Mouse (Mus musculus) limb, embryonic 11.5 days (tissue): ENCODE results near the gene Skida1. TPM values are rescaled to one million over a fixed set of nuclear protein-coding genes. Genes with fewer than 3 reads are reported as not detected.
A peak's percentile ranks its signal among the peaks of the same experiment; 100 is the strongest.

ENCODE experiments used
- ATAC-seq: fragments of 200-750 bp; cut with Nextera tagmentation; 2 replicates; pipeline ENCODE4 v1.8.0; 2017; ENCODE audit warnings: low read depth; ENCODE audit not compliant: insufficient number of reproducible peaks, low FRiP score, low TSS enrichment
- DNase-seq: peaks from one replicate; pipeline ENCODE4 v3.0.0-alpha.2; 2015; ENCODE audit warnings: low spot score
- H3K27ac ChIP-seq: fragments of 300-500 bp; sonication (generic); replicated peaks from 2 replicates; pipeline ENCODE4 v1.5.1; 2014; ENCODE audit warnings: low read depth, mild to moderate bottlenecking, low read length
- H3K27me3 ChIP-seq: fragments of 300-500 bp; sonication (generic); 2 replicates; pipeline ENCODE4 v1.6.1; 2014; ENCODE audit warnings: mild to moderate bottlenecking, low read length, mixed read lengths; ENCODE audit not compliant: control insufficient read depth, insufficient read depth
- H3K36me3 ChIP-seq: fragments of 300-500 bp; sonication (generic); 2 replicates; pipeline ENCODE4 v1.6.1; 2014; ENCODE audit warnings: mild to moderate bottlenecking, low read length, moderate library complexity, mixed read lengths; ENCODE audit not compliant: control insufficient read depth, insufficient read depth
- H3K4me1 ChIP-seq: fragments of 300-500 bp; sonication (generic); 2 replicates; pipeline ENCODE4 v1.6.1; 2014; ENCODE audit warnings: low read length, mixed read lengths; ENCODE audit not compliant: control insufficient read depth, insufficient read depth
- H3K4me2 ChIP-seq: fragments of 300-500 bp; sonication (generic); 2 replicates; pipeline ENCODE4 v1.6.1; 2014; ENCODE audit warnings: low read depth, mild to moderate bottlenecking, moderate library complexity; ENCODE audit not compliant: severe bottlenecking
- H3K4me3 ChIP-seq: fragments of 300-500 bp; sonication (generic); 2 replicates; pipeline ENCODE4 v1.5.1; 2014; ENCODE audit warnings: low read depth, low read length
- H3K9ac ChIP-seq: fragments of 300-500 bp; sonication (generic); 2 replicates; pipeline ENCODE4 v1.6.1; 2014; ENCODE audit warnings: mild to moderate bottlenecking, low read length
- H3K9me3 ChIP-seq: fragments of 300-500 bp; sonication (generic); 2 replicates; pipeline ENCODE4 v1.6.1; 2016; ENCODE audit warnings: low read length; ENCODE audit not compliant: control insufficient read depth
- WGBS: fragments of 180-500 bp; shearing (Covaris S2); extraction: QIAGEN DNeasy Blood & Tissue Kit; methylation state at CpG from one replicate; pipeline ENCODE4 v1.1.7; 2014; 5-methylcytosine and 5-hydroxymethylcytosine counted together
- polyA plus RNA-seq: library from polyadenylated mRNA; unstranded; fragments of >200 nt; fragmentation: Nextera tagmentation; extraction: Ambion mirVana; gene quantifications from 2 replicates; pipeline ENCODE4 v1.2.1, GENCODE M21; 2014

Gene Skida1
- polyA plus RNA-seq, 1 experiment from 2014 or later, result 11.7 TPM

DNA sequence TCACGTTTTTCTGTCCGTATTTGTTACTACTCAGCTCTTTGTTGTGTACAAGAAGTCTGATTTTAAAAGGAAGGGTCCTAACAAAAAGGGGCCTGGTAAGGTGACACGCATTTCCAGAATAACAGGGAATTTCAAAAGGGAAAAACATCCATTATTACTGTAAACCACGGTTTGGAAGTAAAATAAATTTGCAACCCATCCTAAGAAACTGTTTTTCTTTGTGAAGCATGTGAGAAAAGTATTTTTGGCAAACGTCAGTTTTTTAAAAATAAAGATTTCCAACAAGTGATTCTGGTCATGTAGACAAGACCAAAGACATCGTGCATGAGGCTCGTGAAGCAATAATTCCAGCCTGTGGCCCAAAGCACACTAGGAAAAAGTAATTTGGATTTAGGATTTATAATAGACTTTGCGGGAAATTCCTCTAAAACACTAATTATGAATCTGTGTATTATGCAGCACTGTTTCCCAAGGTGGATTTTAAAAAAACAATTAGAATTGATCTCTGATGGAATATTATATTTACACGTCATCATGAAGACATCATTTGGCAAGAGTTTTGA lies 9.4 kb upstream of the Skida1 start:
- ATAC-seq (no peak), DNase-seq (no peak)
- peak overlapping the region; percentile 82 for H3K4me2 ChIP-seq
- H3K9me3 ChIP-seq, result no peaks in the 10 kb centered on the region
- H3K27me3 ChIP-seq, result no peaks in the 10 kb centered on the region
- H3K4me1 ChIP-seq, result 0 out of 2 replicates have a peak, but pooled peaks cover 5% of the 10 kb centered on the region
- no peaks in the 10 kb centered on the region for H3K36me3 ChIP-seq
- WGBS, result 14% methylated on average over 9 of the region's 9 CpGs
- H3K4me3 ChIP-seq, result peak overlapping the region; percentile 53
- H3K9ac ChIP-seq, result peak overlapping the region; percentile 95
- peak overlapping the region; percentile 100 for H3K27ac ChIP-seq

DNA sequence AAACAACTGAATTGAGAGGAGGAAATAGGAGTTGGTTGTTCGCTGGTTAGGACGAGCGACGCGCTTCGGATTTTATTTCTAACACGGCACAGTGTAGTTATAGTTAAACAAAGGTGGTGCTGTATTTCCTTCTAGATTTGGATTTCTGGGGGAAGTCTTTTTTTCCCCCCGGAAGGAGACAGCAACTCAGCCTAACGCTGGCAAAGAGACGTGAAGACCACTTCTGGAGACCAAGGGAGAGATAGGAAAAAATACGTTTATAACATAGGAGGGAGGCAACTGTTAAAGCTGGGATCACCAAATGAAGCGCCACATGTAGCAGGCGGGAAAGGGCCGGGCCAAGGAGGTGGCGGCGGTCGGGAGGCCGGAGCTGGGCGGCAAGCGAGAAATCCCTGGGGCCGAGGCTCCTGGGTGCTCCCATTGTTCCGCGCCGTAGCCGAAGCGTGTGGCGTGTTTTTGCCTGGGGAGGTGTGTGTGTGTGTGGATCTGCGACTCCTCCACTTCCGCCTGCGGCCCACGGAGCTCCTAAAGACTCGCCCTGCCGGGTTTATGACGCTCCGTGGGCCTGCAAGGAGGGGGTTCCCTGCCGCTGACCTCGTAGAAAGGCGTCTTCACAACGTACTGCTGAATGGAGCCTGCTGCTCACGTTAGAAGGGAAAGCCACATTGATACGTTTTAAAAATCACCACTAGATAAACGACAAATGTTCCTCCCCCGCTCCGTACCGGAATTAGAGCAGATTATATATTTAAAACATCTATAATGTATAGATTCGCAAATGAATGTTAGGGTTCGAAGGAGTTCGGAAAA lies 8.7 kb upstream of the Skida1 start:
- peak overlapping the region; percentile 100 for H3K27ac ChIP-seq
- no peaks in the 10 kb centered on the region for H3K27me3 ChIP-seq
- H3K36me3 ChIP-seq, result no peaks in the 10 kb centered on the region
- ATAC-seq, result no peak
- under 1% methylated on average over 48 of the region's 48 CpGs for whole genome bisulfite sequencing
- peak overlapping the region; percentile 95 for H3K9ac ChIP-seq
- H3K4me2 ChIP-seq, result peak overlapping the region; percentile 82
- DNase-seq, result peak; percentile 72
- 0 out of 2 replicates have a peak, but pooled peaks cover 5% of the 10 kb centered on the region for H3K4me1 ChIP-seq
- no peaks in the 10 kb centered on the region for H3K9me3 ChIP-seq
- peak overlapping the region; percentile 53 for H3K4me3 ChIP-seq

- Histone ChIP-seq H3K36me3 (no peaks in the 10 kb centered on the region), H3K9me3 (no peaks in the 10 kb centered on the region), H3K9ac (peak overlapping the region; percentile 95), H3K27me3 (no peaks in the 10 kb centered on the region), H3K4me3 (peak overlapping the region; percentile 53), H3K27ac (peak overlapping the region; percentile 100), H3K4me1 (0 out of 2 replicates have a peak, but pooled peaks cover 5% of the 10 kb centered on the region), H3K4me2 (peak overlapping the region; percentile 82)
- peak; percentile 95 for DNase-seq
- ATAC-seq, result peak; percentile 96
- WGBS, result under 1% methylated on average over 32 of the region's 50 CpGs
Measured at GRCm38 (mm10) chr2:18056786-18057255, 8.0 kb upstream of the Skida1 start.

DNA sequence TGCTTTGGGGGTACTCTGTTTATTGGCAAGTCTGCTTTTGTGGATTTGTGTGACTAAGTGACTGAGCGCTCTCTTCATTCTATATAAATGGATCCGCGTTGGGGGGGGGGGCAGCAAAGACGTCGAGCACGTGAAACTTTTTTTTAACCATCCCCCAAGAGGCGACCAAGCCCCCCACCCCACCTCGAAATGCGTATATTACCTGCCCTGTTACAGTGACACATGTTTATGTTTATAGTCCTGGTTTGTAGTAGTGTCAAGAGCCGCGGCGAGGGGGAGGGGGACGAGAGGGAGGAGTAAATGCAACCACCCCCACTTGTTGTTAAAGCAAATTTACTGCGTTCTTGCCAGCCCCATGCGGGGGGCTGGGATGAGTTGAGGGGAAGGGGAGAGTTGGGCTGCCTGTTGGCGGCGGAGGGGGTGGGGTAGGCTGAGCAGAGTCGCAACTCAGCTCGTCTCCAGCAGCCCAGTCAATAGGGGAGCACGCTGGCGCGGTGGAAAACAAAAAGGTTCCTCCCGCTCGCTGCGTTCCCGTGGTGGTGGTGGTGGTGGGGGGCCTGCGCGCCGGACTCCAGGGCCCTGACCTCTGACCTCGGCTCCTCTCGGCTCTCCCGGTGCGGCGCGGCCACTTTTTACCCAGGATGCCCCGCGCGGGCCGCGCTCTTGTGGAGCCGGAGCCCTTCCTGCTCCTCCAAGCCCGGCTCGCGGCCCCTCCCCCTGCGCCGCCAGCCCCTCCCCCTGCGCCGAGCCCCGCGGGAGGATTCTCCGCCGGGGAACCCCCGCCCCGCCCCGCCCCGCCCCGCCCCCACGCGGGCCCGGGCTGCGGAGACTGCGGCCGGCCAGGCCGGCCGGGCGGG lies 7.3 kb upstream of the Skida1 start:
- Histone ChIP-seq H3K27ac (peak overlapping the region; percentile 100), H3K36me3 (no peaks in the 10 kb centered on the region), H3K9ac (peak overlapping the region; percentile 95), H3K9me3 (no peaks in the 10 kb centered on the region), H3K4me2 (peak overlapping the region; percentile 82), H3K27me3 (no peaks in the 10 kb centered on the region), H3K4me1 (peaks cover 8% of the 10 kb centered on the region), H3K4me3 (peak overlapping the region; percentile 53)
- WGBS, result under 1% methylated on average over 48 of the region's 66 CpGs
- ATAC-seq, result peak; percentile 93
- peak; percentile 97 for DNase-seq

GRCm38 (mm10) chr2:18055016-18055928 lies 6.4 kb upstream of the Skida1 start, which contains the start of gene Mllt10:
Mllt10 (plus strand) TSS chr2:18055237.
- Histone ChIP-seq H3K4me1 (peaks cover 8% of the 10 kb centered on the region), H3K9ac (peak within 1 kb of the TSS; percentile 95), H3K27me3 (no peaks in the 10 kb centered on the region), H3K4me2 (peak within 1 kb of the TSS; percentile 82), H3K4me3 (peak within 1 kb of the TSS; percentile 53), H3K36me3 (no peaks in the 10 kb centered on the region), H3K9me3 (no peaks in the 10 kb centered on the region), H3K27ac (peak within 1 kb of the TSS; percentile 100)
- WGBS, result under 1% methylated on average over 20 of the region's 20 CpGs
- DNase-seq (peak; percentile 58), ATAC-seq (no peak)

DNA sequence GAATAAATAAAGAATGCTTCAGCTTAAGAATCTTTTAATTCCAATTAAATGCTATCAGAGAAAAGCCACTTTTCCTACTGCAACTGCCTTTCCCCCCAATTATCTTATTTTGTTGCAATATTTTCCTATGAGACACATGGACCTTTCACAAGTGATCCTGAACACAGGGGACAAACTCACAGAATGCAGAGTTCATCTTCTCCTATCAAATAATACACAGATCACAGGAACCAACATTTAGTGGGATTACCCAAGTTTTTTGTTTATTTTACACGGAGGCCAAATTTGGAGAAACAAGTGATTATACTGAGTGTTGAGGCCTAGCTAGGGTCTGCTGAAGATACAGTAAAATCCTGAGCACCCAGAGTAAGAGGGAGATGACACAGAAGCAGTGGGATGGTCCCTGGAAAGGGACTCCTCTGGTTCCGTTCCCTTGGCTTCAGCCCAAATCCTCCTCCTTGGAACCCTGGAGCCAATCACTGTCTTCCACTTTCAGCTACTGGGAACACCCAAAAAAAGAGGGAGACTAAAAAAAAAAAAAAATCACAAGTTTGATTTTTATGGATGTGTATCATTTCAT lies 5.2 kb upstream of the Skida1 start:
- no peak overlapping the region for H3K9ac ChIP-seq
- WGBS, result 23% methylated on average over 2 of the region's 2 CpGs
- no peak overlapping the region for H3K4me3 ChIP-seq
- no peaks in the 10 kb centered on the region for H3K36me3 ChIP-seq
- no peaks in the 10 kb centered on the region for H3K9me3 ChIP-seq
- no peak overlapping the region; the same call in none of the 2 replicates for H3K4me2 ChIP-seq
- no peak for DNase-seq
- peak overlapping the region; percentile 100; the same call in 1 of the 2 replicates for H3K27ac ChIP-seq
- H3K27me3 ChIP-seq, result no peaks in the 10 kb centered on the region
- no peak for ATAC-seq
- H3K4me1 ChIP-seq, result peaks cover 16% of the 10 kb centered on the region

DNA sequence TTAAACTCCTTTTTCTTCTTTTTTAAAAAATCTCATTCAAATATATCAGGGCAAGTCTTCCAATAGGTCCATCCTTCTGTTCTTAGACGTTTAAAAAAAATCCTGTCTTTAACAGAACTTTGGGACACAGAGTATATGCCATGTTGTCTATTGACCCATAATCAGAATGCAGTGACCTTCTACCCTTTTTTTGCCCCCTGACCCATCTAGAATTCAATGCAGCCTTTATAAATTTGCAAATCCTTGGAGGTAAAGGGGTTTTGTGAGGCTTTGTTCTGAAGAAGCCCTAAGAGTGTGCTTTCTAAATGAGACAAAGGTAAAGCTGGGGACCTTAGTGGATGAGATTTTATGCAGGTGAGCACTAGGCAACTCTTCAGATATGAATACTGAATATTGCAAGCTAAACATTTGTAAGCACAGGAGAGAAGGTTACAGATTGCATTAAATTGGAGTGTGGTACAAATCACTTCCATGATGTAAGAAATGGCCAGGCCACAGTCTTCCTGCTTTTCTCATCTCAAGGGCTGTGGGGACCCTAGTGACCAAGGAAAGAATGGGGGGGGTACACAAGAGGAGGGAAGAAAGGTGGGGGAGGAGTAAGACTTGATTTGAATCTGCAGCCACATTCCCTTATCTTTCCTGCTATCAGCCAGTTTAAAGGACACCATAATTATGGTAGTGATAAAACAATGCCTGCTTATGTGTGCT lies 4.5 kb upstream of the Skida1 start:
- Histone ChIP-seq H3K9ac (no peak overlapping the region), H3K4me1 (peaks cover 16% of the 10 kb centered on the region), H3K4me3 (no peak overlapping the region), H3K27me3 (no peaks in the 10 kb centered on the region), H3K4me2 (no peak overlapping the region; the same call in 1 of the 2 replicates), H3K9me3 (no peaks in the 10 kb centered on the region), H3K36me3 (no peaks in the 10 kb centered on the region), H3K27ac (no peak overlapping the region)
- no peak for DNase-seq
- 53% methylated on average over 1 of the region's 1 CpGs for WGBS
- no peak for ATAC-seq
